Mouse (Mus musculus): ENCODE measurements around the gene Slc27a4.

DNA sequence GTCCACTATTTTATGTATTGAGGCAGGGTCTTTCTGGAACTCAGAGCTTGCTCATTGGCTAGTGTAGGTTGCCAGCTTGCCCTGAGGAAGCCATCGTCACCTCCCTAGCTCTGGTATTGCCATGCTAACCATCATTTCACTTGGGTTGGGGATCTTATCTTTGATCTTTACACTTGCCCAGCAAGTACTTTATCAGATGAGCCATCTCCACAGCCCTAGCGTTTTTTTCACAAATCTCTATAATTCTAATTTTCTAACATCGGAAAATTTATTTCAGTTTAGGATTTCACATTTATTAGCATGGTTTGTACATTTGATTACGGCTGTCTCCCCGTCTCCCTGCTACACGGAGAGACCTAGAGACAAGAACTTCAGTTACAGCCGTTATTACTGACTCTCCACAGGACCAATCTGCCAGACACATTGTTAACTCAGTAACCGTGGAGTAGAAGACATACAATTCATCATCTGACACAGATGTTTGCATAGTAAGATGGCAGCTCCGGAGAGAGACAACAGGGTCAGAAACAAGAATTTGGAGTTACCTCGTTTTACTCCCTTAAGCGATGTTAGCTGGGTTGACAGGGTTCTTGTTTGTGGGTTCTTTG, 24.0 kb downstream of the Slc27a4 start:
- no peak for TF ChIP-seq CTCF (IDR thresholded peaks at IDR 0.05 in 2 of 3, conservative IDR thresholded peaks at IDR 0.05 in 1 of 3; ENCODE audit: control insufficient read depth in 1 of 3, insufficient read depth in 1 of 3, low read depth in 2 of 3, low read length in 3 of 3, poor library complexity in 1 of 3, severe bottlenecking in 1 of 3)
- no peak for TF ChIP-seq EP300 (IDR thresholded peaks at IDR 0.05; ENCODE audit: low read depth in 1 of 2, low read length in 2 of 2)
- TF ChIP-seq BHLHE40 (IDR thresholded peaks at IDR 0.05; ENCODE audit: borderline replicate concordance, low read depth, low read length), result no peak
- no peak for TF ChIP-seq POLR2A (IDR thresholded peaks at IDR 0.05; ENCODE audit: control insufficient read depth in 1 of 2, insufficient read depth in 1 of 2, low read depth in 1 of 2, low read length in 2 of 2, poor library complexity in 1 of 2)
- no peak for TF ChIP-seq USF1 (IDR thresholded peaks at IDR 0.05; ENCODE audit: low read depth, low read length)
- no peak for TF ChIP-seq SIN3A (IDR thresholded peaks at IDR 0.05; ENCODE audit: low read length)
- TF ChIP-seq MXI1 (IDR thresholded peaks at IDR 0.05; ENCODE audit: low read depth, low read length), result no peak
- TF ChIP-seq MAFK (IDR thresholded peaks at IDR 0.05; ENCODE audit: borderline replicate concordance, low read depth, low read length), result no peak
- TF ChIP-seq NRF1 (IDR thresholded peaks at IDR 0.05; ENCODE audit: insufficient read depth, low read depth, low read length, poor library complexity, severe bottlenecking), result no peak
- no peak for TF ChIP-seq POLR2AphosphoS2 (IDR thresholded peaks at IDR 0.05; ENCODE audit: low read length)
- TF ChIP-seq ZKSCAN1 (IDR thresholded peaks at IDR 0.05; ENCODE audit: low read depth, low read length), result no peak
- no peak for TF ChIP-seq HCFC1 (IDR thresholded peaks at IDR 0.05; ENCODE audit: low read depth, low read length)
- TF ChIP-seq GATA1 (IDR thresholded peaks at IDR 0.05; ENCODE audit: low read depth, low read length), result peak; percentile 84

Measured in MEL (cell line).